Mouse (Mus musculus): ENCODE results near the gene Lag3. TPM values are rescaled to one million over a fixed set of nuclear protein-coding genes. Genes with fewer than 3 reads are reported as not detected.

The Lag3 gene
- polyA plus RNA-seq, 1 experiment from 2014 or later = 2.3 TPM

DNA sequence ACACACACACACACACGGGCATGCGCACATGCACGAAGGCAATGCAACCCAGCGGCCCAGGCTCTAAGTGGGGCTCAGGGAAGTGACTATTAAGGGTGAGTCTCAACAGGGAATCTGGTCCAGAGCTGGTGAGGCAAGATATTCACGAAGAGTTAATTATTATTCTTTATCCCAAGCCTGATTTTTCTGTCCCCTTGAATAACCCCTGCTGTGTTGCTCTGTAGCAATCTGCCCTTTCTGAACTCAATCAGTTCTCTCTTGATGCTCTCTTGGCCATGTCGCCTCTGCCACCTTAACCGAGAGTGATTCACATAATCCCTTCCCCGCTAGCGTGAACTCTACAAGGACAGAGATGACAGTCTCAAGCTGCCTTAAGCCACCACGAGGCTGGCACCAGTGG is 28.2 kb downstream of the Lag3 start:
- Histone ChIP-seq H3K9me3 (ENCODE audit: control insufficient read depth, low read length) (no peaks in the 10 kb centered on the region), H3K4me1 (replicated peaks; ENCODE audit: control insufficient read depth, insufficient read depth, low read length) (no peaks in the 10 kb centered on the region), H3K27ac (ENCODE audit: low read depth, low read length) (no peak overlapping the region), H3K27me3 (ENCODE audit: control insufficient read depth, insufficient read depth, low read length) (no peaks in the 10 kb centered on the region), H3K9ac (ENCODE audit: low read length) (no peak overlapping the region), H3K36me3 (ENCODE audit: control insufficient read depth, insufficient read depth, low read length) (no peaks in the 10 kb centered on the region), H3K4me3 (ENCODE audit: low read depth, low read length) (no peak overlapping the region), H3K4me2 (ENCODE audit: low read depth, low read length, severe bottlenecking) (no peak overlapping the region)
- no peak for DNase-seq (ENCODE audit: low spot score)
- ATAC-seq (replicated peaks; ENCODE audit: low FRiP score) = no peak
- 72% methylated on average over 10 of the region's 10 CpGs for WGBS

DNA sequence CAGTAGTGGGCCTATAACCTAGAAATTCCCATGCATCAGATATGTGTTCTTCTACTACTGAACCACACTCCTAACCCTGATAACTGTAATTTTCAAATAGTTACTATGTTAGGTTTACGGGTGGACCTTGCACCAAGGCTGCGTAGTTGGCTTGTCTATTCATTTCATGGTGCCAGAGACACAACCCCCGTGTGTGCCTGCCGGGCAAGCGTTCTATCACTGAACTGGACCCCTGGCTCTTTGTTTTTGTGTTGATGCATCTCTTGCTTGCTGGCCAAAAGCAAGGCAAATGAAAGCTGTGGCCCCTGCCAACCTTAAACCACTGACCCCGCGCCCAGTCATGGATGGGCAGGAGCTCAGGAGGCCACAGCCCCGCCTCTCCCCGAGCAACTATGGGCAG is 29.7 kb downstream of the Lag3 start:
- no peaks in the 10 kb centered on the region for H3K4me1 ChIP-seq (replicated peaks; ENCODE audit: control insufficient read depth, insufficient read depth, low read length)
- H3K4me2 ChIP-seq (ENCODE audit: low read depth, low read length, severe bottlenecking) = no peak overlapping the region
- ATAC-seq (replicated peaks; ENCODE audit: low FRiP score) (no peak), DNase-seq (ENCODE audit: low spot score) (no peak)
- H3K9ac ChIP-seq (ENCODE audit: low read length) = no peak overlapping the region
- H3K9me3 ChIP-seq (ENCODE audit: control insufficient read depth, low read length) = no peaks in the 10 kb centered on the region
- H3K36me3 ChIP-seq (ENCODE audit: control insufficient read depth, insufficient read depth, low read length) = no peaks in the 10 kb centered on the region
- 92% methylated on average over 9 of the region's 9 CpGs for WGBS
- H3K27me3 ChIP-seq (ENCODE audit: control insufficient read depth, insufficient read depth, low read length) = no peaks in the 10 kb centered on the region
- no peak overlapping the region for H3K4me3 ChIP-seq (ENCODE audit: low read depth, low read length)
- H3K27ac ChIP-seq (ENCODE audit: low read depth, low read length) = no peak overlapping the region

DNA sequence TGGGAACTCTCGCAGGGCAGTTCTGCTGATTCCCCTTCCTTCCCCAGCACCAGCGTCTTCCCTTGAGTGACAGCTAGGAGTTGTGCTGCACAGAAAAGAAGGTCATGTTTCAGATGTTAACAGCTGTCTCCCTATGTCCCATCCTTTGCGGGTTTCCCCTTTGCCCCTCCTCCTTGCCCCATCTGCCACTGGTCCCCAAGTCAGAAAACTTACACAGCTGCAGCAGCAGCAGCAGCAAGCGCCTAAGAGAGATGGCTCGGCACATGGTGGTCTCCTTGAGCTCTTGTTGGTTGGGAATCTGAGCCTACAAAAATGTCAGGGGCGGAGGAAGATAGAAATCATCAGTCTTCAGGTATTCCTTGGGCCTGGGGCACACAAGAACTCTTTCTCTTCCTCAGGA is 32.1 kb downstream of the Lag3 start:
- H3K4me3 ChIP-seq (ENCODE audit: low read depth, low read length) = no peak overlapping the region
- no peaks in the 10 kb centered on the region for H3K4me1 ChIP-seq (replicated peaks; ENCODE audit: control insufficient read depth, insufficient read depth, low read length)
- H3K27me3 ChIP-seq (ENCODE audit: control insufficient read depth, insufficient read depth, low read length) = no peaks in the 10 kb centered on the region
- H3K9me3 ChIP-seq (ENCODE audit: control insufficient read depth, low read length) = no peaks in the 10 kb centered on the region
- H3K36me3 ChIP-seq (ENCODE audit: control insufficient read depth, insufficient read depth, low read length) = no peaks in the 10 kb centered on the region
- no peak for ATAC-seq (replicated peaks; ENCODE audit: low FRiP score)
- DNase-seq (ENCODE audit: low spot score) = no peak
- no peak overlapping the region for H3K9ac ChIP-seq (ENCODE audit: low read length)
- WGBS = 76% methylated on average over 6 of the region's 6 CpGs
- H3K27ac ChIP-seq (ENCODE audit: low read depth, low read length) = no peak overlapping the region
- H3K4me2 ChIP-seq (ENCODE audit: low read depth, low read length, severe bottlenecking) = no peak overlapping the region

DNA sequence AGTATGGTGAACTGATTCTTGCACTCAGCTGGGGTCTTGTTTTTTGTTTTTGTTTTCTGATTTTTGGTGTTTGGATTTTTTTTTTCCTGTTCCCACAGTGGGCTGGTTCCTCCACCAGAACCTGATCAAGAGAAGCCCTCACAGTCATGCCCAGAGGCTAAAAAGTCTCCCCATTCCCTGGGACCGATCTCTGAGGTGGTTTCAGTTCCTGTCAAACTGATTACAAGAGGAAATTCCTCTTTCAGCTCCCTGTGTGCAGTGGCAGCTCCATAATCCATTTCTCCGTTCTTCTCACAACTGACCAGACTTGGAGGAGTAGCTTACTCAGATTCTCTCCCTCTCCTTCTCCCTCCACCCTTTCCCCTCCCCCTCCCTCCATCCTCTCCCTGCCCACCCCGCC is 37.2 kb downstream of the Lag3 start:
- no peaks in the 10 kb centered on the region for H3K9me3 ChIP-seq (ENCODE audit: control insufficient read depth, low read length)
- WGBS = 60% methylated on average over 3 of the region's 3 CpGs
- H3K4me3 ChIP-seq (ENCODE audit: low read depth, low read length) = no peak overlapping the region
- H3K36me3 ChIP-seq (ENCODE audit: control insufficient read depth, insufficient read depth, low read length) = no peaks in the 10 kb centered on the region
- H3K27ac ChIP-seq (ENCODE audit: low read depth, low read length) = no peak overlapping the region
- ATAC-seq (replicated peaks; ENCODE audit: low FRiP score) (no peak), DNase-seq (ENCODE audit: low spot score) (no peak)
- H3K27me3 ChIP-seq (ENCODE audit: control insufficient read depth, insufficient read depth, low read length) = no peaks in the 10 kb centered on the region
- no peak overlapping the region for H3K9ac ChIP-seq (ENCODE audit: low read length)
- no peaks in the 10 kb centered on the region for H3K4me1 ChIP-seq (replicated peaks; ENCODE audit: control insufficient read depth, insufficient read depth, low read length)
- H3K4me2 ChIP-seq (ENCODE audit: low read depth, low read length, severe bottlenecking) = no peak overlapping the region

DNA sequence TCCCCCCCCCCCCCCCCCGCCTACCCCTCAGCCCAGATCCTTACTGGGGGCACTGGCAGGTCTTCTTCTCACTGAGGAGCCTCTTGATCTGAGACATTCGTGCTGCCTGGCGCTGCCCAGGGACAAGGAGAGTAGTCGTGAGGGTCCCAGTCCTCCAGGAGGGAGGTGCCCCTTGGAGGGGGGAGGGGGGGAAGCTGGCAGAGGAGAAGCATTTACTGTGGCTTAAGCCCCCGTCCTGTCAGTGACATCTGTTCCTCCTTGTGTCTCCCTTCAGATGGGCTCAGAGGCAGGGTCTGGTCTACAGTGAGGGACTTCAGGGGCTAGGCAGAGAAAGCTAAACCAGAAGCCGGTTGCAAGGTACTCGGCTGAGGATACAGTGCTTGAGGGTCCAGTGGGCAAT is 44.9 kb downstream of the Lag3 start:
- no peaks in the 10 kb centered on the region; the same call in 1 of the 2 replicates for H3K27me3 ChIP-seq (ENCODE audit: control insufficient read depth, insufficient read depth, low read length)
- ATAC-seq (replicated peaks; ENCODE audit: low FRiP score) = no peak
- H3K4me3 ChIP-seq (ENCODE audit: low read depth, low read length) = no peak overlapping the region
- WGBS = 59% methylated on average over 6 of the region's 7 CpGs
- H3K27ac ChIP-seq (ENCODE audit: low read depth, low read length) = no peak overlapping the region
- no peak overlapping the region for H3K4me2 ChIP-seq (ENCODE audit: low read depth, low read length, severe bottlenecking)
- no peaks in the 10 kb centered on the region for H3K36me3 ChIP-seq (ENCODE audit: control insufficient read depth, insufficient read depth, low read length)
- H3K4me1 ChIP-seq (replicated peaks; ENCODE audit: control insufficient read depth, insufficient read depth, low read length) = peaks cover 15% of the 10 kb centered on the region
- H3K9ac ChIP-seq (ENCODE audit: low read length) = no peak overlapping the region
- DNase-seq (ENCODE audit: low spot score) = no peak
- H3K9me3 ChIP-seq (ENCODE audit: control insufficient read depth, low read length) = no peaks in the 10 kb centered on the region

DNA sequence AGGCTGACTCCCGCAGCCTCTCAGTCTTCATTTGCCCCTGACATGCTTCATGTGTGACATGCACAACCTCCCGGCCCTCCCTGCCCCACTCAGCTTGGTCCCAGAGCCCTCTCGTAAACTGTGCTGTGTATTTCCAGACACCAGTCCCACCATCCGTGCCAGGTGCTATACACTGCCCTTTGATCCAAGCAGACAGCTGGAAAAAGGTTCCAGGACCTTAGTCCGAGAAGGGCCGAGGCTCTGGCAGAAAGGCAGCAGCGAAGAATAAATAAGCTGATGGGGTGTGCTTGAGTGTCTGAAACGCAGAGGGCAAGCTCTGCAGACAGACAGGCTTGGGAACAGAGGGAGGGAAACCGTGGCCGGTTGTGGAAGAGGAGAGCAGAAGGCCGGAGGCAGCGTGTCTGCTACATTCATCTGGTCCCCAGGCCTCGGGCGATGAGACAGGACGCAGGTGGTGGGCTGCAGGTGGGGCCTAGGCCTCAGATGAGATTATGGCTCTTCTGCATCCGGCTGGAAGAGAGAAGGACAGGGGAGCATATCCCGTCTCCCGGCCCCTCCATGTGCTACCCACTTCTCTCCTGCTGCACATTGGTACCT is 45.6 kb downstream of the Lag3 start:
- ATAC-seq (replicated peaks; ENCODE audit: low FRiP score) (no peak), DNase-seq (ENCODE audit: low spot score) (no peak)
- WGBS = 66% methylated on average over 18 of the region's 18 CpGs
- Histone ChIP-seq H3K4me2 (ENCODE audit: low read depth, low read length, severe bottlenecking) (no peak overlapping the region), H3K4me1 (replicated peaks; ENCODE audit: control insufficient read depth, insufficient read depth, low read length) (peaks cover 18% of the 10 kb centered on the region), H3K27me3 (ENCODE audit: control insufficient read depth, insufficient read depth, low read length) (no peaks in the 10 kb centered on the region; the same call in 1 of the 2 replicates), H3K36me3 (ENCODE audit: control insufficient read depth, insufficient read depth, low read length) (no peaks in the 10 kb centered on the region), H3K4me3 (ENCODE audit: low read depth, low read length) (no peak overlapping the region), H3K9me3 (ENCODE audit: control insufficient read depth, low read length) (no peaks in the 10 kb centered on the region), H3K27ac (ENCODE audit: low read depth, low read length) (no peak overlapping the region), H3K9ac (ENCODE audit: low read length) (no peak overlapping the region)

DNA sequence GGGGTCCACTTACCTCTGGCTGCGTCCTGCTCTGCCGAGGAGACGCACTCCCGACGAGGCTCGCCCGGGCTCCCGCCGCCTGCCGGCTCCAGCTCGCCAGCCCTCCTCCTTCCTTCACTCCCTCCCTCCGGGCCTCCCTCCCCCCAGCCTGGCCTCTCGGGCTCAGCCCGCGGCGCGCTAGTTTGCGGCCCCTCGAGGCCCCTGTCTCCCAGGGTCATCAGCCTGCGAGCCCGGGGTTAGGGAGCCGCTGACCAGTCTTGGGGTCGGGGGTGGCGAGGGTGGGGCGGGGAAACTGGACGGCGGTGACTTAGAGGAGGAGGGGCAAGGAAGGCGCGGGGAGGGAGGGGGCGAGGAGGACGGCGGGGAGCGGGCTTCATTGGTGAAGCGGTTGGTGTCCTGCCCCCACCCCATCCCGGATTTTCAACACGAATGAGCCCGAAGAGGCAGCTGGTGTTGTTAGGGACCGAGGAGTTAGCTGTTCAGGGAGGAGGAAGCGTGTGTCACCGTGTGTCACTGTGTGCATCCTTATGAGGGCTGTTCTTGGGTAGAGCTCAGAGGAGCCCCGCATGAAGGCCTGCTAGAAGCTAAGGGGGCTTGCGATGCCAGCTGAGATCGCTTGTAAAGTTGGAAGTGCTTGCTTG is 47.7 kb downstream of the Lag3 start, which contains the start of gene Gpr162:
Gene Gpr162 (minus strand): TSS at position 326 of the 641 bp plus-strand sequence.
- H3K27me3 ChIP-seq (ENCODE audit: control insufficient read depth, insufficient read depth, low read length) = no peaks in the 10 kb centered on the region; the same call in 1 of the 2 replicates
- peak within 1 kb of the TSS; percentile 97 for H3K4me2 ChIP-seq (ENCODE audit: low read depth, low read length, severe bottlenecking)
- peak within 1 kb of the TSS; percentile 38; the same call in 1 of the 2 replicates for H3K27ac ChIP-seq (ENCODE audit: low read depth, low read length)
- H3K4me3 ChIP-seq (ENCODE audit: low read depth, low read length) = peak within 1 kb of the TSS; percentile 52
- H3K9ac ChIP-seq (ENCODE audit: low read length) = peak within 1 kb of the TSS; percentile 80
- DNase-seq (ENCODE audit: low spot score) (peak; percentile 88), ATAC-seq (replicated peaks; ENCODE audit: low FRiP score) (peak; percentile 66)
- H3K4me1 ChIP-seq (replicated peaks; ENCODE audit: control insufficient read depth, insufficient read depth, low read length) = peaks cover 25% of the 10 kb centered on the region
- under 1% methylated on average over 43 of the region's 43 CpGs for WGBS
- no peaks in the 10 kb centered on the region for H3K9me3 ChIP-seq (ENCODE audit: control insufficient read depth, low read length)
- no peaks in the 10 kb centered on the region for H3K36me3 ChIP-seq (ENCODE audit: control insufficient read depth, insufficient read depth, low read length)

DNA sequence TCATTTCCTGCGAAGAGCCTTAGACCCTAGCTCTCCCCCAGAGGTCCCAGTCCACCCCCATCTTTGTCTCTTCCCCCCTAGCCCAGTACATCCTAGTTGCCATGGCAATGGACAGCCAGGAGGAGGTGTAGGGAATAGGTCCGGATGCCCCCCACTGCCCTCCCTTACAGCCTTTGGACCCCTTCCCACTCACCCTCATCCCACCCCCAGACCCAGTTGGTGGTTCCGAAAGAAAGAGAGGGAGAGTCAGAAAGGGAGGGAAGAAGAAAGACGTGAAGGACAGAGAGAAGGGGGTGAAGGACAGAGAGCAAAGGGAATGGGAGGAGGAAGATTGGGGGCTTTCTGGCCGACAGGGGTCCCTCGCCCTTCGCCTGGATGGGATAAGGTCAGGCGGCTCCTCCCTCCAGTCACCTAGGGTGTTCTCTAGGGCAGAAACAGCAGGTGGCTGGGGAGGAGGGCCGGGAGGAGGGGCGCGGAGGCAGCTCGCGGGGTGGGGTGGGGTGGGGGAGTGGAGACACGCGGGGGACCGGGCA is 48.3 kb downstream of the Lag3 start:
- Histone ChIP-seq H3K27me3 (ENCODE audit: control insufficient read depth, insufficient read depth, low read length) (no peaks in the 10 kb centered on the region; the same call in none of the 2 replicates), H3K9ac (ENCODE audit: low read length) (peak overlapping the region; percentile 80), H3K27ac (ENCODE audit: low read depth, low read length) (peak overlapping the region; percentile 38; the same call in 1 of the 2 replicates), H3K4me2 (ENCODE audit: low read depth, low read length, severe bottlenecking) (peak overlapping the region; percentile 97), H3K4me3 (ENCODE audit: low read depth, low read length) (peak overlapping the region; percentile 52), H3K9me3 (ENCODE audit: control insufficient read depth, low read length) (no peaks in the 10 kb centered on the region), H3K36me3 (ENCODE audit: control insufficient read depth, insufficient read depth, low read length) (no peaks in the 10 kb centered on the region), H3K4me1 (replicated peaks; ENCODE audit: control insufficient read depth, insufficient read depth, low read length) (peaks cover 30% of the 10 kb centered on the region)
- under 1% methylated on average over 11 of the region's 16 CpGs for WGBS
- ATAC-seq (replicated peaks; ENCODE audit: low FRiP score) (peak; percentile 29), DNase-seq (ENCODE audit: low spot score) (no peak)
